Mouse (Mus musculus): ENCODE data around the gene Nab2.

DNA sequence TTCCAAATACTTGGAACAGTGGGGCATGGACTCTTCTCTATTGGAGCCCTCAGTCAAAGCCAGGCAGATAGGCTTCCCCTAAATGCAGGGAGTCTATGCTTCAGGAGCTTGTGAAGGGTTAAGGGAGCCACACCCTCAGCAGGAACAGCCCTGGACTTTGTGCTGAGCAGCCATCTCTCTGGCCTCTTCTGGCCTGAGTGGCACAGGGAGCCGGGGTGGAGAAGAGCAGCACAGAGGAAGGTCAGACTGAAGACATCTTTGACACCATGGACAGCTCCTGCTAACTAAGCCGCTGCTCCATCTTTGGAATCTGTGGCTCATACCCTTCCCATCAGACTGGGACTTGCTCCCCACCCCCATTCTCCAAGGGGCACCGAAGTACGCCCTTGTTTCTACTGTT, 34.9 kb upstream of the Nab2 start:
- TF ChIP-seq POLR2A (IDR thresholded peaks at IDR 0.05; ENCODE audit: extremely low read depth, insufficient read depth, low read length) (no peak), CTCF (IDR thresholded peaks at IDR 0.05; ENCODE audit: extremely low read depth, insufficient read depth, low read length) (no peak)

Data from cortical plate, adult 2 months (tissue).